Mouse (Mus musculus) MEL (cell line): ENCODE measurements around the gene Ttyh2. TPM values are rescaled to one million over a fixed set of nuclear protein-coding genes. Genes with fewer than 3 reads are reported as not detected.

Experiments
- DNase-seq: peaks from one replicate; pipeline ENCODE4 v3.0.0; 2011; ENCODE audit warnings: low read depth, low spot score
- H3K27ac ChIP-seq: 2 replicates; pipeline ENCODE4 v1.5.1; 2012; ENCODE audit warnings: low read depth, mild to moderate bottlenecking, control low read depth, low read length, moderate library complexity; ENCODE audit not compliant: control insufficient read depth
- H3K27me3 ChIP-seq, 2 experiments: fragments of 150-350 bp in 1 of 2; sonication (generic) in 1 of 2; 2 replicates each; pipeline ENCODE4 v1.6.1; 2012; ENCODE audit warnings: low read length in 2 of 2, mild to moderate bottlenecking in 2 of 2, improper control_type of control experiment in 1 of 2, moderate library complexity in 1 of 2; ENCODE audit not compliant: insufficient read depth in 2 of 2, control insufficient read depth in 1 of 2
- H3K36me3 ChIP-seq, 2 experiments: 2 replicates each; pipeline ENCODE4 v1.6.1; 2012 to 2014; ENCODE audit warnings: low read length in 2 of 2, improper control_type of control experiment in 1 of 2, inconsistent platforms in 1 of 2, mild to moderate bottlenecking in 1 of 2; ENCODE audit not compliant: insufficient read depth in 2 of 2, control insufficient read depth in 1 of 2
- H3K4me1 ChIP-seq, 2 experiments: fragments of 150-350 bp in 1 of 2; sonication (generic) in 1 of 2; 2 replicates each; pipeline ENCODE4 v1.6.1; 2012; ENCODE audit warnings: low read length in 2 of 2, improper control_type of control experiment in 1 of 2, mild to moderate bottlenecking in 1 of 2; ENCODE audit not compliant: insufficient read depth in 2 of 2, control insufficient read depth in 1 of 2
- H3K4me3 ChIP-seq, 2 experiments: fragments of 150-350 bp in 1 of 2; sonication (generic) in 1 of 2; 2 replicates each; pipeline ENCODE4 v1.5.1; 2012; ENCODE audit warnings: low read depth in 2 of 2, low read length in 2 of 2, mild to moderate bottlenecking in 2 of 2, moderate library complexity in 2 of 2, control low read depth in 1 of 2, improper control_type of control experiment in 1 of 2; ENCODE audit not compliant: control insufficient read depth in 1 of 2, insufficient read depth in 1 of 2
- H3K79me2 ChIP-seq: 2 replicates; pipeline ENCODE4 v1.6.1; 2012; ENCODE audit warnings: mild to moderate bottlenecking, low read length, moderate library complexity; ENCODE audit not compliant: control insufficient read depth, poor library complexity, insufficient read depth
- H3K9ac ChIP-seq: 2 replicates; pipeline ENCODE4 v1.6.1; 2012; ENCODE audit warnings: low read depth, mild to moderate bottlenecking, control low read depth, low read length, moderate library complexity; ENCODE audit not compliant: control insufficient read depth, poor library complexity, severe bottlenecking
- H3K9me3 ChIP-seq: fragments of 150-350 bp; sonication (generic); replicated peaks from 2 replicates; pipeline ENCODE4 v1.6.1; 2012; ENCODE audit warnings: mild to moderate bottlenecking, low read length, improper control_type of control experiment, moderate library complexity; ENCODE audit not compliant: insufficient read depth
- CHD1 ChIP-seq: IDR thresholded peaks from 2 replicates; pipeline ENCODE4 v1.6.1; 2012; ENCODE audit warnings: low read depth, mild to moderate bottlenecking, inconsistent platforms, low read length, improper control_type of control experiment
- EP300 ChIP-seq, 2 experiments: IDR thresholded peaks; 2 replicates each; pipeline ENCODE4 v1.6.1; 2011; ENCODE audit warnings: improper control_type of control experiment in 2 of 2, low read length in 2 of 2, low read depth in 1 of 2, mild to moderate bottlenecking in 1 of 2
- MAFK ChIP-seq: IDR thresholded peaks from 2 replicates; pipeline ENCODE4 v1.6.1; 2011; ENCODE audit warnings: low read depth, mild to moderate bottlenecking, low read length, improper control_type of control experiment, borderline replicate concordance
- MAX ChIP-seq: IDR thresholded peaks from 2 replicates; pipeline ENCODE4 v1.6.1; 2011; ENCODE audit warnings: low read length, improper control_type of control experiment
- MAZ ChIP-seq: IDR thresholded peaks from 2 replicates; pipeline ENCODE4 v1.6.1; 2012; ENCODE audit warnings: low read depth, mild to moderate bottlenecking, inconsistent platforms, low read length, improper control_type of control experiment
- MEF2A ChIP-seq: IDR thresholded peaks from 2 replicates; pipeline ENCODE4 v1.6.1; 2014; ENCODE audit warnings: low read depth, mild to moderate bottlenecking, inconsistent platforms, low read length, improper control_type of control experiment; ENCODE audit not compliant: poor library complexity, insufficient replicate concordance, severe bottlenecking; ENCODE audit errors: extremely low read depth
- MXI1 ChIP-seq: IDR thresholded peaks from 2 replicates; pipeline ENCODE4 v1.6.1; 2011; ENCODE audit warnings: mild to moderate bottlenecking, low read depth, low read length, improper control_type of control experiment
- MYC ChIP-seq: IDR thresholded peaks from 2 replicates; pipeline ENCODE4 v1.6.1; 2011; ENCODE audit warnings: low read depth, mild to moderate bottlenecking, low read length, improper control_type of control experiment, moderate library complexity
- NRF1 ChIP-seq: IDR thresholded peaks from 2 replicates; pipeline ENCODE4 v1.6.1; 2014; ENCODE audit warnings: low read depth, mild to moderate bottlenecking, inconsistent platforms, low read length, improper control_type of control experiment, moderate library complexity; ENCODE audit not compliant: poor library complexity, insufficient read depth, severe bottlenecking
- POLR2AphosphoS2 ChIP-seq: IDR thresholded peaks from 2 replicates; pipeline ENCODE4 v1.6.1; 2011; ENCODE audit warnings: low read length, improper control_type of control experiment
- RCOR1 ChIP-seq: IDR thresholded peaks from 2 replicates; pipeline ENCODE4 v1.6.1; 2012; ENCODE audit warnings: low read depth, mild to moderate bottlenecking, inconsistent platforms, low read length, improper control_type of control experiment
- SIN3A ChIP-seq: IDR thresholded peaks from 2 replicates; pipeline ENCODE4 v1.6.1; 2012; ENCODE audit warnings: low read length, improper control_type of control experiment, inconsistent platforms
- SMC3 ChIP-seq: IDR thresholded peaks from 2 replicates; pipeline ENCODE4 v1.6.1; 2011; ENCODE audit warnings: low read depth, low read length, improper control_type of control experiment
- TAL1 ChIP-seq: IDR thresholded peaks from 2 replicates; pipeline ENCODE4 v1.6.1; 2012; ENCODE audit warnings: mild to moderate bottlenecking, inconsistent platforms, low read length, moderate library complexity, mixed read lengths
- TBP ChIP-seq: IDR thresholded peaks from 2 replicates; pipeline ENCODE4 v1.8.0; 2011; ENCODE audit warnings: low read depth, low read length, improper control_type of control experiment
- UBTF ChIP-seq: IDR thresholded peaks from 2 replicates; pipeline ENCODE4 v1.6.1; 2012; ENCODE audit warnings: low read depth, mild to moderate bottlenecking, inconsistent platforms, low read length, improper control_type of control experiment, moderate library complexity, borderline replicate concordance; ENCODE audit not compliant: insufficient read depth
- USF2 ChIP-seq, 2 experiments: IDR thresholded peaks; 2 replicates each; pipeline ENCODE4 v1.6.1; 2011 to 2012; ENCODE audit warnings: improper control_type of control experiment in 2 of 2, low read length in 2 of 2, borderline replicate concordance in 1 of 2, inconsistent platforms in 1 of 2, low read depth in 1 of 2, mild to moderate bottlenecking in 1 of 2; ENCODE audit not compliant: insufficient read depth in 1 of 2
- ZC3H11A ChIP-seq: IDR thresholded peaks from 2 replicates; pipeline ENCODE4 v1.6.1; 2012; ENCODE audit warnings: low read depth, mild to moderate bottlenecking, inconsistent platforms, low read length, improper control_type of control experiment
- ZKSCAN1 ChIP-seq: IDR thresholded peaks from 2 replicates; pipeline ENCODE4 v1.6.1; 2012; ENCODE audit warnings: low read depth, mild to moderate bottlenecking, inconsistent platforms, low read length, improper control_type of control experiment, moderate library complexity
- polyA plus RNA-seq, 2 experiments: library from polyadenylated mRNA; stranded (reverse) in 1 of 2; unstranded in 1 of 2; fragments of >175 nt in 1 of 2; fragments of >200 nt in 1 of 2; gene quantifications; 2 replicates each; pipeline versions ENCODE4 v1.2.1 to v1.2.4; 2012; ENCODE audit warnings: low replicate concordance in 2 of 2, low read depth in 1 of 2; ENCODE audit not compliant: insufficient read length in 2 of 2, insufficient read depth in 1 of 2, missing spikeins in 1 of 2
- total RNA-seq: library from RNA; depleted of rRNA; stranded (reverse); fragments of 300-350 nt; gene quantifications from 2 replicates; pipeline ENCODE4 v1.2.3, GENCODE M21; 2012

Gene Ttyh2
- total and polyA plus RNA-seq, 3 experiments, result 7.2 to 9.7 TPM; not detected in 1

- Histone ChIP-seq H3K36me3 (no peaks in the 10 kb centered on the region), H3K4me1 (no peaks in the 10 kb centered on the region), H3K9me3 (no peaks in the 10 kb centered on the region), H3K79me2 (no peaks in the 10 kb centered on the region), H3K4me3 (no peak overlapping the region), H3K9ac (no peak overlapping the region), H3K27ac (no peak overlapping the region), H3K27me3 (no peaks in the 10 kb centered on the region)
- TF ChIP-seq EP300 (IDR thresholded peaks at IDR 0.05; ENCODE audit: low read depth in 1 of 2, low read length in 2 of 2) (no peak), MAFK (no peak), MXI1 (no peak), UBTF (no peak), SMC3 (no peak), SIN3A (no peak)
- DNase-seq, result no peak
These were observed 19.8 kb upstream of the Ttyh2 start for GRCm38 (mm10) chr11:114655350-114656008.

GRCm38 (mm10) chr11:114656994-114657644 lies 18.1 kb upstream of the Ttyh2 start:
- Histone ChIP-seq H3K4me1 (no peaks in the 10 kb centered on the region), H3K36me3 (no peaks in the 10 kb centered on the region), H3K27ac (no peak overlapping the region), H3K9ac (no peak overlapping the region), H3K79me2 (no peaks in the 10 kb centered on the region), H3K9me3 (no peaks in the 10 kb centered on the region), H3K27me3 (no peaks in the 10 kb centered on the region), H3K4me3 (no peak overlapping the region)
- TF ChIP-seq POLR2AphosphoS2, result no peak
- TF ChIP-seq UBTF, result no peak
- TF ChIP-seq MEF2A, result no peak
- TF ChIP-seq MYC, result no peak
- no peak for TF ChIP-seq ZKSCAN1
- no peak for TF ChIP-seq RCOR1
- no peak for TF ChIP-seq SIN3A
- TF ChIP-seq TBP, result no peak
- TF ChIP-seq ZC3H11A, result no peak
- no peak for TF ChIP-seq TAL1
- no peak for TF ChIP-seq CHD1
- no peak for TF ChIP-seq MAFK
- no peak for TF ChIP-seq MAZ
- TF ChIP-seq MAX, result no peak
- no peak for TF ChIP-seq NRF1
- no peak for TF ChIP-seq EP300 (IDR thresholded peaks at IDR 0.05; ENCODE audit: low read depth in 1 of 2, low read length in 2 of 2)
- no peak for TF ChIP-seq USF2 (IDR thresholded peaks at IDR 0.05; ENCODE audit: borderline replicate concordance in 1 of 2, insufficient read depth in 1 of 2, low read depth in 1 of 2, low read length in 2 of 2)
- DNase-seq, result no peak
